ENCODE assay signal across 14 mouse cellular contexts in genomic region chr2:135761226-135761802, GRCm38 (mm10).
DNase-seq lines count a peak whose midpoint lies in the region; ATAC-seq and TF ChIP-seq lines count a peak whose summit lies in the region.
"Had no signal": no experiment of that assay in that cellular context is flagged by ENCODE, and none has a peak within 500 bp of the region (broad histone marks: within the 10 kb centered on the region; RNA-seq: fewer than 3 reads in every experiment).

No protein-coding gene starts in this region.

- no peaks in the 10 kb centered on the region for H3K27me3 ChIP-seq in liver, embryonic 11.5 days (replicated peaks; ENCODE audit: control insufficient read depth, insufficient read depth, low read length)
- no peaks in the 10 kb centered on the region for H3K27me3 ChIP-seq in heart, postnatal 0 days (ENCODE audit: control insufficient read depth, insufficient read depth, low read length)
- H3K27me3 ChIP-seq in hindbrain, embryonic 12.5 days: no peaks in the 10 kb centered on the region
- H3K27me3 ChIP-seq: neural tube, embryonic 13.5 days had no signal

- ATAC-seq in liver, embryonic 11.5 days (replicated peaks; ENCODE audit: low FRiP score): peak; percentile 51; the same call in 1 of the 2 replicates
- ATAC-seq in heart, postnatal 0 days (ENCODE audit: insufficient read depth, low read depth): peak; percentile 57
- peak; percentile 89 for ATAC-seq in megakaryocyte progenitor cell, adult 5-6 weeks (replicated peaks; ENCODE audit: poor library complexity)
- ATAC-seq in hindbrain, embryonic 12.5 days (ENCODE audit: low FRiP score): no peak
- ATAC-seq: forebrain, embryonic 16.5 days had no signal

- peaks cover 5% of the 10 kb centered on the region; the same call in 1 of the 2 replicates for H3K4me1 ChIP-seq in liver, embryonic 11.5 days (replicated peaks; ENCODE audit: control insufficient read depth, insufficient read depth, low read length)
- H3K4me1 ChIP-seq in heart, postnatal 0 days (ENCODE audit: control insufficient read depth, insufficient read depth): peaks cover 27% of the 10 kb centered on the region
- peaks cover 8% of the 10 kb centered on the region for H3K4me1 ChIP-seq in hindbrain, embryonic 12.5 days

- no peak for TF ChIP-seq EP300 in heart, postnatal 0 days (IDR thresholded peaks at IDR 0.05; ENCODE audit: low read depth)

- no peaks in the 10 kb centered on the region for H3K9me3 ChIP-seq in liver, embryonic 11.5 days (ENCODE audit: control insufficient read depth, low read length)
- H3K9me3 ChIP-seq in heart, postnatal 0 days (replicated peaks; ENCODE audit: control insufficient read depth, low read length): no peaks in the 10 kb centered on the region
- no peaks in the 10 kb centered on the region for H3K9me3 ChIP-seq in hindbrain, embryonic 12.5 days (replicated peaks)
- H3K9me3 ChIP-seq: neural tube, embryonic 13.5 days had no signal

- H3K27ac ChIP-seq in liver, embryonic 11.5 days (ENCODE audit: low read depth, low read length): no peak overlapping the region
- H3K27ac ChIP-seq in heart, postnatal 0 days (ENCODE audit: low read depth): 0 out of 2 replicates have a peak overlapping the region, but pooled peaks have one; percentile 32
- no peak overlapping the region for H3K27ac ChIP-seq in hindbrain, embryonic 12.5 days
- H3K27ac ChIP-seq: neural tube, embryonic 13.5 days had no signal

- WGBS in liver, embryonic 11.5 days: 75% methylated on average over 8 of the region's 8 CpGs
- WGBS in heart, postnatal 0 days: 62% methylated on average over 8 of the region's 8 CpGs
- 84% methylated on average over 8 of the region's 8 CpGs for WGBS in hindbrain, embryonic 12.5 days

- DNase-seq in heart, adult 11 months: peak; percentile 92
- no peak for DNase-seq in heart, adult 8-10 months (ENCODE audit: low spot score)
- no peak for DNase-seq in liver, embryonic 11.5 days (ENCODE audit: low spot score)
- no peak for DNase-seq in liver
- peak; percentile 46 for DNase-seq in heart, postnatal 0 days (ENCODE audit: low spot score)
- DNase-seq: gastrocnemius, postnatal 10 days; kidney, postnatal 14 days; lung, embryonic 14.5 days; thymus, postnatal 14 days had no signal

- no peak overlapping the region for H3K9ac ChIP-seq in liver, embryonic 11.5 days (ENCODE audit: low read depth, low read length)
- no peak overlapping the region for H3K9ac ChIP-seq in heart, postnatal 0 days (replicated peaks; ENCODE audit: low read depth, low read length)
- no peak overlapping the region for H3K9ac ChIP-seq in hindbrain, embryonic 12.5 days
- H3K9ac ChIP-seq: lung, embryonic 14.5 days; neural tube, embryonic 13.5 days had no signal

- H3K36me3 ChIP-seq in liver, embryonic 11.5 days (ENCODE audit: control insufficient read depth, insufficient read depth, low read length): no peaks in the 10 kb centered on the region
- H3K36me3 ChIP-seq in heart, postnatal 0 days (replicated peaks; ENCODE audit: control insufficient read depth, insufficient read depth, low read length): no peaks in the 10 kb centered on the region
- no peaks in the 10 kb centered on the region for H3K36me3 ChIP-seq in hindbrain, embryonic 12.5 days
- H3K36me3 ChIP-seq: neural tube, embryonic 13.5 days had no signal

- no peak overlapping the region for H3K4me2 ChIP-seq in liver, embryonic 11.5 days
- H3K4me2 ChIP-seq in heart, postnatal 0 days (ENCODE audit: low read depth, low read length): no peak overlapping the region
- no peak overlapping the region for H3K4me2 ChIP-seq in hindbrain, embryonic 12.5 days (replicated peaks)
- H3K4me2 ChIP-seq: lung, embryonic 14.5 days; neural tube, embryonic 13.5 days had no signal

- H3K4me3 ChIP-seq in liver, embryonic 11.5 days (ENCODE audit: low read depth, low read length): no peak overlapping the region
- H3K4me3 ChIP-seq in heart, postnatal 0 days (ENCODE audit: low read depth, low read length): no peak overlapping the region
- H3K4me3 ChIP-seq in hindbrain, embryonic 12.5 days: no peak overlapping the region
- H3K4me3 ChIP-seq: erythroblast, embryonic 14.5 days; neural tube, embryonic 13.5 days had no signal

- TF ChIP-seq CTCF in heart, postnatal 0 days (IDR thresholded peaks at IDR 0.05; ENCODE audit: low read depth): no peak

Comparison
In these comparisons a context has a peak if more than half of its experiments do, and no peak if none do; other contexts are left out.
1. DNase-seq: peak in heart, adult 11 months (single experiment) and heart, postnatal 0 days (single experiment); none in heart, adult 8-10 months (single experiment), liver, embryonic 11.5 days (single experiment) and liver (single experiment).